Mouse (Mus musculus) brain, embryonic 14.5 days (tissue): Measurements from ENCODE around the gene Got1. TPM values are rescaled to one million over a fixed set of nuclear protein-coding genes. Genes with fewer than 3 reads are reported as not detected.
"Not testable (repeated sequence)": the region's sequence is repeated elsewhere in the genome, so short reads cannot be mapped to it uniquely, and the experiment has no call there.

ENCODE experiments used
- DNase-seq: peaks from one replicate; pipeline ENCODE4 v3.0.0-alpha.2; 2011; ENCODE audit warnings: low read depth
- CTCF ChIP-seq: fragments of 200-500 bp; IDR thresholded peaks from 2 replicates; pipeline ENCODE4 v1.5.1; 2012; ENCODE audit warnings: inconsistent platforms, mild to moderate bottlenecking, moderate library complexity, borderline replicate concordance; ENCODE audit not compliant: insufficient read depth, insufficient read length; ENCODE audit errors: extremely low read depth
- POLR2A ChIP-seq: fragments of 200-500 bp; IDR thresholded peaks from 2 replicates; pipeline ENCODE4 v1.6.1; 2012; ENCODE audit warnings: mild to moderate bottlenecking, inconsistent platforms, borderline replicate concordance; ENCODE audit not compliant: poor library complexity, insufficient read depth, insufficient read length, severe bottlenecking; ENCODE audit errors: extremely low read depth
- polyA plus RNA-seq: library from polyadenylated mRNA; depleted of rRNA; stranded (reverse); fragments of >200 nt; gene quantifications from 2 replicates; pipeline ENCODE4 v1.2.3, GENCODE M21; 2012

Gene Got1
- polyA plus RNA-seq, 1 experiment: 66.7 TPM

GRCm38 (mm10) chr19:43494914-43495313 lies 29.5 kb downstream of the Got1 start:
- TF ChIP-seq POLR2A (no peak), CTCF (no peak)
- peak; percentile 25 for DNase-seq

- TF ChIP-seq CTCF (no peak), POLR2A (no peak)
- DNase-seq: no peak
Measured at GRCm38 (mm10) chr19:43493878-43494277, 30.5 kb downstream of the Got1 start.

GRCm38 (mm10) chr19:43493316-43493715 lies 31.1 kb downstream of the Got1 start:
- DNase-seq: not testable (repeated sequence)

- DNase-seq: peak; percentile 64
- TF ChIP-seq POLR2A: no peak
- TF ChIP-seq CTCF: peak; percentile 50; the same call in 1 of the 2 replicates
Measured at GRCm38 (mm10) chr19:43487429-43487828, 37.0 kb downstream of the Got1 start.

- TF ChIP-seq POLR2A: no peak
- TF ChIP-seq CTCF: no peak
- no peak for DNase-seq
Measured at GRCm38 (mm10) chr19:43480512-43480911, 43.9 kb downstream of the Got1 start.

- DNase-seq: no peak
- TF ChIP-seq CTCF (no peak), POLR2A (no peak)
Measured at GRCm38 (mm10) chr19:43479431-43479830, 45.0 kb downstream of the Got1 start.

GRCm38 (mm10) chr19:43478891-43479290 lies 45.5 kb downstream of the Got1 start:
- no peak for TF ChIP-seq POLR2A
- TF ChIP-seq CTCF: peak; percentile 76; the same call in 1 of the 2 replicates
- DNase-seq: peak; percentile 83

GRCm38 (mm10) chr19:43477436-43477835 lies 47.0 kb downstream of the Got1 start:
- no peak for DNase-seq

GRCm38 (mm10) chr19:43476063-43476462 lies 48.3 kb downstream of the Got1 start:
- TF ChIP-seq CTCF (no peak), POLR2A (no peak)
- no peak for DNase-seq

More at GRCm38 (mm10) chr19:43477436-43477835, 47.0 kb downstream of the Got1 start:
- TF ChIP-seq CTCF (no peak), POLR2A (no peak)

- TF ChIP-seq POLR2A (no peak), CTCF (no peak)
- no peak for DNase-seq
Measured at GRCm38 (mm10) chr19:43475642-43476041, 48.8 kb downstream of the Got1 start.

GRCm38 (mm10) chr19:43472781-43473180 lies 51.6 kb downstream of the Got1 start:
- DNase-seq: no peak
- TF ChIP-seq POLR2A: no peak
- no peak for TF ChIP-seq CTCF

GRCm38 (mm10) chr19:43472331-43472730 lies 52.1 kb downstream of the Got1 start:
- no peak for TF ChIP-seq POLR2A
- no peak for TF ChIP-seq CTCF
- DNase-seq: no peak

GRCm38 (mm10) chr19:43469333-43469732 lies 55.1 kb downstream of the Got1 start:
- no peak for TF ChIP-seq POLR2A
- TF ChIP-seq CTCF: no peak
- DNase-seq: no peak

GRCm38 (mm10) chr19:43467927-43468685 lies 56.3 kb downstream of the Got1 start:
- TF ChIP-seq POLR2A (no peak), CTCF (no peak)
- DNase-seq: peak; percentile 81

GRCm38 (mm10) chr19:43465601-43466255 lies 58.7 kb downstream of the Got1 start:
- TF ChIP-seq POLR2A (no peak), CTCF (no peak)
- DNase-seq: peak; percentile 50

- TF ChIP-seq CTCF (no peak), POLR2A (no peak)
- no peak for DNase-seq
Measured at GRCm38 (mm10) chr19:43465076-43465475, 59.3 kb downstream of the Got1 start.
